Mouse (Mus musculus): ENCODE data around the gene Slc22a28.
"Not testable (repeated sequence)": the region's sequence is repeated elsewhere in the genome, so short reads cannot be mapped to it uniquely, and the experiment has no call there.

- TF ChIP-seq MAFK (IDR thresholded peaks at IDR 0.05; ENCODE audit: insufficient read depth, low read depth, low read length); ZNF384 (IDR thresholded peaks at IDR 0.05; ENCODE audit: low read depth, low read length); HCFC1 (IDR thresholded peaks at IDR 0.05; ENCODE audit: borderline replicate concordance, insufficient read depth, low read length); CHD2 (IDR thresholded peaks at IDR 0.05; ENCODE audit: low read depth, low read length); ZC3H11A (IDR thresholded peaks at IDR 0.05; ENCODE audit: borderline replicate concordance, low read depth, low read length): not testable (repeated sequence)
These were observed at the start of gene Slc22a28 for GRCm38 (mm10) chr19:8131881-8132280.

Data from ES-E14 (cell line).